Mouse (Mus musculus) layer of hippocampus, adult 11-12 months (tissue): ENCODE data around the gene Ccr1l1.

Experiments used
- DNase-seq: peaks from one replicate; pipeline ENCODE4 v3.0.0; 2022; ENCODE audit warnings: low spot score

Gene Ccr1l1

DNA sequence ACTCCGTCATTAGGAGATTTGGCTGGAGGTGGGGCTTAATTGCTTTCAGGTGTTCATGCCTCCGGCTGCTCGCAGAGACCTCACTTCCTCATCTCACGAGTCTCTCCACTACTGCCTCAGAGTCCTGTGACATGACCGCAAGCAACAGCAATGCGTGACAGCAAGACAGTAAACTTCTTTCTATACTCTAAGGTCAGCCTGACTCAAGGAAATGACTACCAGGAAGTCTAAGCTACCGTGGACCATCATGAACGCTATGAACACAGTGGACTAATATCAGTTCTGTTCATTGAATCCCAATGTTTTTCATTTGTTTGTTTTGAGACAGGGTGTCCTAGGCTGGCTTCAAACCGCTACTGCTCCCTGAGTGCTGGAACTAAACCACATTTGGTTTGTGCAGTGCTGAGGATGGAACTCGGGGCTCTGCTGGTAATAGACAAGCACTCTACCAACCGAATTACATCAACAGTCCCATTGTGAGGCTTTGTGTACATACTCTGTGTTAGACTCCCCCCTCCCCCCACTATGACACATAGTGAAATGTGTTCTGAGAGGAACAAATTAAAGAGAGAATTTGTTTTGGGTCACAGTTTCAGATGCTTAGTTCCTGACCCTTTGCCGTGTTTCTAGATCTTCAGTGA lies 50.0 kb downstream of the Ccr1l1 start:
- peak; percentile 39 for DNase-seq

DNA sequence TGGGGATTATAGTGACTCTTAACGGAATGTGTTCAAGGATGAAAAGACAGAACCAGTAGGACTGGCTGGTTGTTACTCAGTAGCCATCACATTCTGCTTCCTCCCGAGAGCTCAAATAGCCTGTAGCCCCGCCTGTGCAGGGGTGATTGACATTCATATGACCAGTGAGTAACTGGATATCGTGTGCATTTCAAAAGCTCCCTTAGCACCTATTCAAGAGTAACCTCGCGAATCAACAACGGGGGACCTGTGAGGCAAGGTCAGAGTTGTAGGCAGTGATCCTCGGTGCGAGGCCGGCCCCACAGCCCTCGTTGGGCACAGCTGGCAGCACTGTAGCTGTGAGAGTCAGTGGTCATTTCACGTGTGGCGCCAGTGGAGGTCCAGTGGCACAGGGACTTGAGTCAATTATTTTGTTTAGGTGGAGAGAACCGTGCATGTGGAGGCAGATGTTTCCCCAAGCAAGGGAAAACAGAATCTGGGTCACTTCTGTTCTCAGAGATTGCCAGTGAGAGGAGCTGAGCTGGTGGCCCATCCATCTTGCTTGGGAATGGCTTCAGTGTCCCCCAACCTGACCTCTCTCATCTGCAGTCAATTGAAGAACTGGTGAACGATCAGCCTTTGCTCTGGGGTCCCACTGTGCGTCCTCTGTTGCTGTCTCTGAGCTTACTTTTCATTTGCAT lies 50.8 kb downstream of the Ccr1l1 start:
- DNase-seq, result no peak
